Mouse (Mus musculus) brain, embryonic 14.5 days (tissue): ENCODE data around the gene Heatr4.

Source experiments
- CTCF ChIP-seq: fragments of 200-500 bp; IDR thresholded peaks from 2 replicates; pipeline ENCODE4 v1.5.1; 2012; ENCODE audit warnings: inconsistent platforms, mild to moderate bottlenecking, moderate library complexity, borderline replicate concordance; ENCODE audit not compliant: insufficient read depth, insufficient read length; ENCODE audit errors: extremely low read depth
- POLR2A ChIP-seq: fragments of 200-500 bp; IDR thresholded peaks from 2 replicates; pipeline ENCODE4 v1.6.1; 2012; ENCODE audit warnings: mild to moderate bottlenecking, inconsistent platforms, borderline replicate concordance; ENCODE audit not compliant: poor library complexity, insufficient read depth, insufficient read length, severe bottlenecking; ENCODE audit errors: extremely low read depth

GRCm38 (mm10) chr12:83910451-83910850 is 74.2 kb downstream of the Heatr4 start:
- TF ChIP-seq POLR2A (no peak), CTCF (no peak)
